ENCODE assay signal across 8 mouse cellular contexts in the genomic region with DNA sequence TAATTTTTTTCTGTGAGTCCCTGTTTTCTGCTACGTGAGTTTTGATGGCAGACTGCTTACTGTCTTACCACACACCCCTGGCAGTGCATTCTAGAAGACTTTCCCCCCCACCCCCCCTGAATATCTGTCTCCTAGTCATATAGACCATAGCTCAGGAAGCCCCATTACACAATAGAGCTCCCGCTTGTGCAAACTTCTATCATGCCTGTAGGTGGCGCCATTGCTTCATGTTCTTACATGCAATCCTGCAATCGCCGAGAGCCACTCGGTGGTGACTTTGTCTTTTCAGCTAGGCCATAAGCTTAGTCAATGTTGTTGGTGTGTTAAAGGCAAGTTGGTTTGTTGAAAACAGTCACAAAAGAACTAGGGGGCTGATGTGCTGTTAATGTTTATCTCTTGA. TPM values are rescaled to one million over a fixed set of nuclear protein-coding genes. Genes with fewer than 3 reads are reported as not detected.
A peak's percentile ranks its signal among the peaks of the same experiment; 100 is the strongest.
DNase-seq lines count a peak whose midpoint lies in the region; ATAC-seq and TF ChIP-seq lines count a peak whose summit lies in the region.

No protein-coding gene starts in this region.

- H3K27ac ChIP-seq in MEL (ENCODE audit: control insufficient read depth, low read depth, low read length): no peak overlapping the region
- no peak overlapping the region for H3K27ac ChIP-seq in forebrain, embryonic 12.5 days
- no peak overlapping the region for H3K27ac ChIP-seq in hindbrain, embryonic 11.5 days (ENCODE audit: low read depth, low read length)

- no peak for TF ChIP-seq EP300 in MEL (IDR thresholded peaks at IDR 0.05; ENCODE audit: low read depth in 1 of 2, low read length in 2 of 2)

- 5% methylated on average over 6 of the region's 6 CpGs for WGBS in forebrain, embryonic 12.5 days
- WGBS in hindbrain, embryonic 11.5 days: 3% methylated on average over 6 of the region's 6 CpGs

- DNase-seq in MEL (ENCODE audit: low read depth, low spot score): peak; percentile 89
- peak; percentile 71 for DNase-seq in c-Kit-positive CD71-negative TER-119-negative erythroid progenitor cells, embryonic 14.5 days (ENCODE audit: low read depth)
- DNase-seq in hindbrain, embryonic 11.5 days (ENCODE audit: low spot score): peak; percentile 90
- peak; percentile 72 to 73 for DNase-seq in layer of hippocampus, postnatal 36 days
- DNase-seq in mesoderm, embryonic 11.5 days (ENCODE audit: low read depth, low spot score): peak; percentile 91
- DNase-seq in right cerebral cortex, postnatal 4 days: peak; percentile 85
- DNase-seq in yolk sac, embryonic 10.5 days (ENCODE audit: low spot score): peak; percentile 56

- H3K79me2 ChIP-seq in MEL (ENCODE audit: control insufficient read depth, insufficient read depth, low read length, poor library complexity): no peaks in the 10 kb centered on the region

- peaks cover 1 to 2% of the 10 kb centered on the region in 2 experiments; a peak in 3 of 4 replicates for H3K27me3 ChIP-seq in MEL (ENCODE audit: control insufficient read depth in 1 of 2, insufficient read depth in 2 of 2, low read length in 2 of 2)
- no peaks in the 10 kb centered on the region for H3K27me3 ChIP-seq in forebrain, embryonic 12.5 days
- H3K27me3 ChIP-seq in hindbrain, embryonic 11.5 days (ENCODE audit: control insufficient read depth, insufficient read depth, low read length): no peaks in the 10 kb centered on the region

- H3K36me3 ChIP-seq in MEL (ENCODE audit: control insufficient read depth in 1 of 2, insufficient read depth in 2 of 2, low read length in 2 of 2): peaks cover 0 to 3% of the 10 kb centered on the region in 2 experiments; a peak in 1 of 4 replicates
- no peaks in the 10 kb centered on the region for H3K36me3 ChIP-seq in forebrain, embryonic 12.5 days (replicated peaks)
- H3K36me3 ChIP-seq in hindbrain, embryonic 11.5 days (ENCODE audit: control insufficient read depth, insufficient read depth, low read length): no peaks in the 10 kb centered on the region

- H3K4me1 ChIP-seq in MEL (ENCODE audit: control insufficient read depth in 1 of 2, insufficient read depth in 2 of 2, low read length in 2 of 2): peaks cover 0 to 6% of the 10 kb centered on the region in 2 experiments; a peak in 2 of 4 replicates
- no peaks in the 10 kb centered on the region for H3K4me1 ChIP-seq in forebrain, embryonic 12.5 days
- no peaks in the 10 kb centered on the region for H3K4me1 ChIP-seq in hindbrain, embryonic 11.5 days (replicated peaks; ENCODE audit: control insufficient read depth, insufficient read depth, low read length)

- no peak overlapping the region for H3K4me2 ChIP-seq in forebrain, embryonic 12.5 days
- H3K4me2 ChIP-seq in hindbrain, embryonic 11.5 days (replicated peaks; ENCODE audit: low read depth, low read length): no peak overlapping the region

- H3K4me3 ChIP-seq in MEL (ENCODE audit: control insufficient read depth in 1 of 2, insufficient read depth in 1 of 2, low read depth in 2 of 2, low read length in 2 of 2): no peak overlapping the region
- H3K4me3 ChIP-seq in forebrain, embryonic 12.5 days (replicated peaks): no peak overlapping the region
- H3K4me3 ChIP-seq in hindbrain, embryonic 11.5 days (ENCODE audit: low read depth, low read length): no peak overlapping the region

- TF ChIP-seq CTCF in MEL (IDR thresholded peaks at IDR 0.05 in 2 of 3, conservative IDR thresholded peaks at IDR 0.05 in 1 of 3; ENCODE audit: control insufficient read depth in 1 of 3, insufficient read depth in 1 of 3, low read depth in 2 of 3, low read length in 3 of 3, poor library complexity in 1 of 3, severe bottlenecking in 1 of 3): peak; percentile 68 to 93 (median 86)

- peak; percentile 68; the same call in 1 of the 2 replicates for ATAC-seq in forebrain, embryonic 12.5 days (ENCODE audit: low FRiP score)
- peak; percentile 53; the same call in 1 of the 2 replicates for ATAC-seq in hindbrain, embryonic 11.5 days (ENCODE audit: low FRiP score)

- peak; percentile 94 for TF ChIP-seq RAD21 in MEL (IDR thresholded peaks at IDR 0.05; ENCODE audit: low read depth, low read length)

- H3K9ac ChIP-seq in MEL (ENCODE audit: control insufficient read depth, low read depth, low read length, poor library complexity, severe bottlenecking): no peak overlapping the region
- no peak overlapping the region for H3K9ac ChIP-seq in forebrain, embryonic 12.5 days
- H3K9ac ChIP-seq in hindbrain, embryonic 11.5 days (ENCODE audit: low read depth, low read length): no peak overlapping the region

- TF ChIP-seq POLR2A in MEL (IDR thresholded peaks at IDR 0.05; ENCODE audit: control insufficient read depth in 1 of 2, insufficient read depth in 1 of 2, low read depth in 1 of 2, low read length in 2 of 2, poor library complexity in 1 of 2): no peak

- H3K9me3 ChIP-seq in MEL (replicated peaks; ENCODE audit: insufficient read depth, low read length): no peaks in the 10 kb centered on the region
- H3K9me3 ChIP-seq in forebrain, embryonic 12.5 days: no peaks in the 10 kb centered on the region
- H3K9me3 ChIP-seq in hindbrain, embryonic 11.5 days (ENCODE audit: control insufficient read depth, low read length): no peaks in the 10 kb centered on the region

TF ChIP-seq in MEL, 35 proteins besides CTCF, POLR2A, EP300 and RAD21:
- TF ChIP-seq POLR2AphosphoS5 (IDR thresholded peaks at IDR 0.05; ENCODE audit: borderline replicate concordance, low read depth, low read length) (no peak), MEF2A (IDR thresholded peaks at IDR 0.05; ENCODE audit: extremely low read depth, insufficient replicate concordance, low read depth, low read length, poor library complexity, severe bottlenecking) (no peak), GATA1 (IDR thresholded peaks at IDR 0.05; ENCODE audit: low read depth, low read length) (no peak), NRF1 (IDR thresholded peaks at IDR 0.05; ENCODE audit: insufficient read depth, low read depth, low read length, poor library complexity, severe bottlenecking) (no peak), CHD1 (IDR thresholded peaks at IDR 0.05; ENCODE audit: low read depth, low read length) (no peak), ZC3H11A (IDR thresholded peaks at IDR 0.05; ENCODE audit: low read depth, low read length) (peak; percentile 87), GABPA (IDR thresholded peaks at IDR 0.05; ENCODE audit: low read depth, low read length) (peak; percentile 30; the same call in 1 of the 2 replicates), NELFE (IDR thresholded peaks at IDR 0.05; ENCODE audit: low read depth, low read length) (no peak), MAFK (IDR thresholded peaks at IDR 0.05; ENCODE audit: borderline replicate concordance, low read depth, low read length) (no peak), ZNF384 (IDR thresholded peaks at IDR 0.05; ENCODE audit: low read depth, low read length) (0 out of 2 replicates have a peak, but pooled peaks have one; percentile 8), SMC3 (IDR thresholded peaks at IDR 0.05; ENCODE audit: low read depth, low read length) (peak; percentile 88), TBP (IDR thresholded peaks at IDR 0.05; ENCODE audit: low read depth, low read length) (no peak), BHLHE40 (IDR thresholded peaks at IDR 0.05; ENCODE audit: borderline replicate concordance, low read depth, low read length) (no peak), SIN3A (IDR thresholded peaks at IDR 0.05; ENCODE audit: low read length) (peak; percentile 31; the same call in 1 of the 2 replicates)

RNA-seq across cellular contexts. Expression of a gene that starts 10.9 kb away (rescaled TPM):
- total RNA-seq in MEL (2012; rRNA removed): not detected in 2 replicates
- polyA plus RNA-seq in MEL (2012; ENCODE audit: insufficient read depth in 1 of 2, insufficient read length in 2 of 2, low read depth in 1 of 2, low replicate concordance in 2 of 2, missing spikeins in 1 of 2): not detected
- polyA plus RNA-seq in forebrain, embryonic 12.5 days (2016; fragmentation: Nextera tagmentation; extraction: Ambion mirVana): 0.06 and 0.10 TPM in 2 replicates
- polyA plus RNA-seq in hindbrain, embryonic 11.5 days (2014; fragmentation: Nextera tagmentation; extraction: Ambion mirVana): 0.15 and 0.25 TPM in 2 replicates
- not detected for total RNA-seq in layer of hippocampus, postnatal 36 days (2021)

RNA-seq across cellular contexts. Expression of a gene that starts 26.6 kb away (rescaled TPM):
- total RNA-seq in MEL (2012; rRNA removed): 46.4 and 49.8 TPM in 2 replicates
- polyA plus RNA-seq in MEL (2012; ENCODE audit: insufficient read depth in 1 of 2, insufficient read length in 2 of 2, low read depth in 1 of 2, low replicate concordance in 2 of 2, missing spikeins in 1 of 2): 100 to 1,000 TPM in 1 of 2 experiments, 10 to 100 TPM in 1; 37.0 to 183 TPM
- 0.93 and 1.1 TPM in 2 replicates for polyA plus RNA-seq in forebrain, embryonic 12.5 days (2016; fragmentation: Nextera tagmentation; extraction: Ambion mirVana)
- polyA plus RNA-seq in hindbrain, embryonic 11.5 days (2014; fragmentation: Nextera tagmentation; extraction: Ambion mirVana): 1.9 and 2.0 TPM in 2 replicates
- under 1 TPM; 0.72 to 0.94 TPM for total RNA-seq in layer of hippocampus, postnatal 36 days (2021)

Comparison
In these comparisons a context has a peak if more than half of its experiments do, and no peak if none do; other contexts are left out.
1. RNA of a gene that starts 26.6 kb away (polyA plus RNA-seq): 37.0 to 183 TPM in MEL; 1.9 to 2.0 TPM in hindbrain, embryonic 11.5 days and 0.93 to 1.1 TPM in forebrain, embryonic 12.5 days; every median in the first group is over 10 times any median in the second.
2. Peak in every context shown above with its lines, with median percentiles within 50 percentile points of each other: DNase-seq.